Mouse (Mus musculus) right cerebral cortex, postnatal 36 days (tissue): ENCODE measurements at regions not wholly inside any gene's neighbourhood (a gene's known extent, or its start where the extent isn't known, plus 50 kb on each side); places are given as distances from the start of the nearest gene placed in this dataset.

ENCODE experiments used
- DNase-seq, 2 experiments: peaks; one replicate each; pipeline ENCODE4 v3.0.0; 2022; ENCODE audit warnings: low spot score in 2 of 2, mixed read lengths in 1 of 2

DNA sequence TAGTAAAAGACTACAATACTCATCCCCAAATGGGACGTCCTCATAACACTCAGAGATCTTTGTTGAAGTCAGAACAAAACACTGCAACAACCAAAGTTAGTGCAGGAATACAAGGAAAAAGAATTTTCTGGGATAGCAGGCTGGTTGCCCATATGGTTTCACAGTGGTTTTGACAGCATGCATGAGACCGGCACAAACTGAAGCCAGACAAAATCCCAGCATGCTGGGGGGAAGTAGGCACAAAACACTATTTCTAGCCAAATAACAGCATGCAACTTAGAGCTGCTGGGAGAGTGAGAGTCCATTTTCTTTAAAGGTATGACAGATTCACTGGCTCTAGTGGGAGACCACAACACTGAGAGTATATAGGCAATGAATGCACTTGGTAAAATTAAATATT is 619.1 kb upstream of the Manea start:
- no peak for DNase-seq

DNA sequence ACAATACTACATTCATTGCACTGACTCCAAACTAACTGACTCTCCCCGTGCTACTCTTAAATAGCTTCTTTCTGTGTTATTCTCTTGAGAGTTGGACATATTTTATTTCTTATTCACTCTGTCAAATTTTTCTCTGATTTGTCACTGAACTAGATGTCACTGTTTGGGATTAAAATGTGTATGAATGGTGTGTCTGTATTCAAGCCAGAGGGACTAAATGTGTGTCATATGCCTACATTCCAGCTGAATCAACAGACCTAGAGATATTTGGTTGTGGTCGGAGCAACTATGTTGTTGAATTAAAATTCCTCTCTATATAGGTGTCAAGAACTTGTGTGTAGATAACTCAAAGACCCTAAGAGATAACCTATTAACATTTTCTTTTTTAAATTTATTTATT is 618.2 kb upstream of the Manea start:
- no peak for DNase-seq

DNA sequence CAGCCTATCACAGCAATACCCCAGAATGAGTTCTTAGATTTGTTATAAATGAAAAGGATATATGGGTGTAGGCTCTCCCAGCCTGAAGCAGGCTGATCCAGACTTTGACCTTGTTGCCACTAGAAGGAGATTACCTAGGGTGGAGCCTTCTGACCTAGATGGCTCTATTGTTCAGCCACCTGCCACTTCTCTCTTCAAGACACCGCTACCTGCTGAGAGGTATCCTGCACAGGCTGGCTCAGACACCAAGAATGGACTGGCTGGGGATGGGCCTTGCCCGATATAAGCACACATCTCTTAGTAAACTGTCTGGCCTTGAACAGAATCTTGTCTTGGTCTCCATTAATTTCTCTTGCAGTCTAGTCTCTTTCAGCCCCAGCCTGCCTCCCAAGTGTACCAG is 597.9 kb upstream of the Manea start:
- DNase-seq = no peak

DNA sequence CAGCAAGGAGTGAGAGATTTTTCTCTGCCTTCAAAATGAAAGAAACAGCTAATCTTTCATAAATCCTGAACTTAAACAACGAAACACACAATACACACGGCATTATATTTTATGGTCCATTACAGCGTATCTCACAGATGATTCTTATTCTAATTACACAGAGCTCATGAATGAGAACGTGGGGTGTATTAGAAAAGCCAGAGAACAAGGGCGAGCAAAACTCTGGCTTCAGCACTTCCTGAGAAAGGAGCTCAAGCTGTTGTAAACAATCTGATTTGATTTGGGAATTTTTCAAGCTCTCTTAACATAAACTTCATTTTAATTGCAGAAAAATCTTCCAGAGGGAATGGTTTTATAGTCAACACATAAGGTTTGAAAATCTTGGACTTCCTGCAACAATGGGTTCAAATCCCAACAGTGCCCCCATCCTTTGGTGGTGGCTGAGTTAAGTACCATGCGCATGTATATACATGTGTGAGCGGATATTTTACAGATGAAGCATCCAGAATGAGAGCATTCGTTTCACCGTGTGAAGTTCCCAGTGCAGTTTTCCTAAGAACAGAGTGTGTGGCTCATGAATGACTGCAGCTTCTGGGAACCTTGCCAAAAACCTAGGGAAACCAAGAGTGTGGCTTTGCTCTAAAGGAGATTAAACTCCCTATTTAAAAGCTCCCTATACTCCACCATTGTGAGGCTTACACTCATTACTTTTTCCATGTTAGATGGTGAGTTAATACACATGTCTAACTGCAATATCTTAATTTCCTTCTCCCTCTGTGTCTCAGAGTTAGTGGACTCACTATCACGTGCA is 587.5 kb upstream of the Manea start:
- DNase-seq = peak; percentile 49 to 70

DNA sequence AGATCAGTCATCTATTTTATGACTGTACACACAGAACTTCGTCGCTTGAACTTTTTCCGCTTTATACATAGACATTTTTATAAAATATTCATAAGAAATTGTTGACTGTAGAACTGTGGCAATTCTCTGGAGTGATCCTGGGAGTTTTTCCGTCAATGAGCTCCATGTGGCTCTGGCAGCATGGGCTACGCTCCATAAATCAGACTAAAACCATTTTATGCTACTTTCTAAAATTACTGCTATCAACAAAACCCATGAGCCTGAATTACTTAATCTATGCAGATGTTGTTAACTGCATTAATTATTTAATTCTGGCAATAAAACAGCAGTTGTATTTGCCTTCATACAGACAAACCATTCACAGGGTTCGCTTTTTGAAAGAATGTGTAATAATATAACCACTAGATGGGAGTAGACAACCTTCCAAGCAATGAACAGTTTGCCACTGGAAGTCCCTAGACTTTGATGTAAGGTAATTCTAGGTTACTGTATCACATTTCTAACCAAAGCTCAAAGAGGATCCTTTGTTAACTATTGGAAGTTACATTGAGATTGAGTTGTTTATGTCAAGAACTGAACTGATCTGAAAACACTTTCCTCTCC is 583.3 kb upstream of the Manea start:
- DNase-seq = no peak

DNA sequence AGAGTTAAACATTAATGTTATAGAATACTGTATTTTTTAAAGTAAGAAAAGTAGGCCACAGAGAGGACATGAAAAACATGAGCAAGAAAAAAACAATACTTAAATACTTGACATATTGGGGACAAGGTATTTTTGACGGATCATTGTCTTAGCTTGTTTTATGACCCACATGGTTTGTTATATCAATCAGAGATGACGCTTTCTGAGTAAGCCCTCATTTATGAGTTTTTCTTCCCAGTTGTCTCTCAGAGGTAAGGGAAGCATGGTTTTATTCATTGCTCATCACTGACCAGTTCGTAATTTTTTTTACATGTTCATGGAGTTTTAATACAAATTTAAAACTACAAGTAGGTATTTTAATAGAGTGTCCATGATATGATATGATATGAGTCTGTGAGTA is 579.4 kb upstream of the Manea start:
- DNase-seq = no peak

DNA sequence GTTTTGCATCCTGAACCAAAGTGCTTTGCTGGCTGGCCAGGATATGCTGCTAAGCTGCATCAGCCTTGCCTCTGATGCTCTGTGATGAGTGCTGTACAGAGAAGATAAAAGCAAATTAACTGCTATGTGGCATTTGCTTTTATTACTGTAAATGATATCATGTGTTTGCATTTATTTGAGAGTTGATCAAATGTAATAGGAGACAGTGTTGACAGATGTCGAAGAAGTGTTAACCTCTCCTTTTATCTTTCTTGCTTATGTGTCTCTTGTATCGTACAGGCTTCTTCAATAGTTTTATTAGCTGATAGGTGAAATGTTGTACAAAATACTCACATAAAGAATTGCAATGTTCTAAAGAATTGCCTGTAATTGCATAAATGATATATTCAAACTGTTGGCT is 541.8 kb upstream of the Manea start:
- DNase-seq = no peak

DNA sequence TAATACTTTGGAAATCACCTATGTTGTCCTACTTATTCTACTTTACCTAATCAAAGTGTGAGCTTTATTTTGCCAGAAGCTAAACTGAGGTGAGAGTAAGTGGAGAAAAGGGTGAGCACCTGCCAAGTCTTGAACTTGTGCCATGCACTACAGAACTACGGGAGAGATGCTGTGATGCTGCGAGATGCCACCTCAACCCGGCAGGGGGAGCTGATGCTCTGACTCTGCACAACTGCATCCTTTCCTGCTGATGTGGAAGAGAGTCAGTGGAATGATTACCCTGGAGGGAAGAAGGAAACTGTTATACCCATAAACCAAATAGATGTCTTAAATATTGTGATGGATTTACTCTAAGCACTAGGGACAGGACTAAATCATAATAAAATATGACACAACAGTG is 532.3 kb upstream of the Manea start:
- no peak for DNase-seq

DNA sequence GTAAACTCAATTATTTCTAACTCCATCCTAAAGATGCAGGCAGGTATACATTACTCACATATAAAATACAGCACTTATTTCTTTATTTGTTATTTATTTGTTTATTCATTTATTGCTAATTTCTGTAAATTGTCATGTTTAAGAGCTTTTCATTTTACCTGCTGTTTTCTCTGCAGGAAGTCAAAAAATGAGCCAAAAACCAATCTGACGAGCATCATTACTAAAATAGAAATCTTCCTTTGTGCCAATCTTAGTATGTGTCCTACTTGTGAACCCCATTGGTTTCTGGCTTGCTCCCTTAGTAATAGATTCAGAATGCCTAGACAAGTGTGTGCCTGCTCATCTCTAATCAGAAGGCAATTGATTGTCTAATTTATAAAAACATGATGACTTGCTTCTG is 495.1 kb upstream of the Manea start:
- no peak for DNase-seq

DNA sequence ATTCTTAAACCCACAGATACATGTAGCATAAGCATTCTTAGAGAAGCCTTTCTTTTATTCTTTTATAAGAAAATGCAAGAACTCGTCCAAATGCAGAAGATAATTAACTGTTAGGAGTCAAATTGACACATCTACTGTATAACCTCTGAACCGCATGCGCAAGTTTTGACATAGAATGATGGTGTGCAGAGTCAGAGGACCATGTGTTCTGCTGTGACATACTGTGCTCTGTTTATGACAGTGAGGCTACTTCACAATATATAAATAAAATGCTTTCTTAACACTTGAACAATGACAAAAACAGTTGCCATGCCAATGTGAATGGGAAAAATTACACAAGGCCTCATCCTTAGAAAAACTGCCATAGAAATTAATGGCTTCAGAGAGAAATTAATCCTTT is 454.1 kb upstream of the Manea start:
- DNase-seq = no peak

DNA sequence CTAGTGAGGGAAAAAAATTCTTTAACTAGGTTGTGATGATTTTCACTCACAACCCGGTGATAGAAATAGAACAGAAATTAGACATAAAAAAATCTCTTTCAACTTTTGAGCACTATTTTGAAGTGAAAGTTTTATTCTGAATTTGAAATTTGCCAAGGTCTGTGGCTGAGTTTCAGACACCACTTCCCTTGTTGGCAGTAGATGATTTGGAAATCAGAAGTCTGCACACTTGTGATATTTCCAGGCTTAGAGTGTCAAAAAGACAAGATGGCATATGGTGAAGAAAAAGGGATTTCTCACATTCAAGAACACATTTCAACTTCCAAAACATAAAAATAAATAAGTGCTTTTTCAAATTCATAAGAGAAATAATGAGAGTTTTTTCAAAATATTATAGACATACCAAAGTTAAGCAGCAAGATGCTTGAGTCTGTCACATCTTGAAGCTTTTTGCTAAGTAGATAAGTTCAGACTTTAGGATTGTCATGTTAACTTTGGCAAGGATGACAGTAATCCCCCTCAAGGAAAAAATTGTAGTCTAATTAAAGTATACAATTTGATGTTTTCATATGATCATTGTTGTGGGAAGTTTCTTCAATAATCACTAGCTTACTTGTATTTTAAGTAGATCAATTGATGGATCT is 446.6 kb upstream of the Manea start:
- DNase-seq = no peak

DNA sequence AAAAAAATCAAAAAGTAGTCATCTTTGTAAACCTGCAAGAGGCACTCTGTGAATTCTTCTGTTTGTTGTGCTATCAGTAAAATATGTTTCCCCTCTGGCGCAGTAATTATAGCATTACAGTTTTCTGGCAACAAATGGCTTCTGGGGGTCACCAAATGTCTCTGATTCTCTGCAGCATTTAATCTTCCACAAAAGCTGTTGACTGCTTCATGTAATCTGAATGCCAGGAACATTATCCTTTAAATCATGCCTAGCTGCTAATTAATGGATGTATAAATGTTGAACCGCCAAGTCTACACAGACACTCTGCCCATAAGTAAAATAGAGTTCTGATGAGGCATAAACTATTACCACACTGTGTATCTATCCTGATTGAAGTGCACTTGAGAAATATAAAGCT is 421.2 kb upstream of the Manea start:
- no peak for DNase-seq

DNA sequence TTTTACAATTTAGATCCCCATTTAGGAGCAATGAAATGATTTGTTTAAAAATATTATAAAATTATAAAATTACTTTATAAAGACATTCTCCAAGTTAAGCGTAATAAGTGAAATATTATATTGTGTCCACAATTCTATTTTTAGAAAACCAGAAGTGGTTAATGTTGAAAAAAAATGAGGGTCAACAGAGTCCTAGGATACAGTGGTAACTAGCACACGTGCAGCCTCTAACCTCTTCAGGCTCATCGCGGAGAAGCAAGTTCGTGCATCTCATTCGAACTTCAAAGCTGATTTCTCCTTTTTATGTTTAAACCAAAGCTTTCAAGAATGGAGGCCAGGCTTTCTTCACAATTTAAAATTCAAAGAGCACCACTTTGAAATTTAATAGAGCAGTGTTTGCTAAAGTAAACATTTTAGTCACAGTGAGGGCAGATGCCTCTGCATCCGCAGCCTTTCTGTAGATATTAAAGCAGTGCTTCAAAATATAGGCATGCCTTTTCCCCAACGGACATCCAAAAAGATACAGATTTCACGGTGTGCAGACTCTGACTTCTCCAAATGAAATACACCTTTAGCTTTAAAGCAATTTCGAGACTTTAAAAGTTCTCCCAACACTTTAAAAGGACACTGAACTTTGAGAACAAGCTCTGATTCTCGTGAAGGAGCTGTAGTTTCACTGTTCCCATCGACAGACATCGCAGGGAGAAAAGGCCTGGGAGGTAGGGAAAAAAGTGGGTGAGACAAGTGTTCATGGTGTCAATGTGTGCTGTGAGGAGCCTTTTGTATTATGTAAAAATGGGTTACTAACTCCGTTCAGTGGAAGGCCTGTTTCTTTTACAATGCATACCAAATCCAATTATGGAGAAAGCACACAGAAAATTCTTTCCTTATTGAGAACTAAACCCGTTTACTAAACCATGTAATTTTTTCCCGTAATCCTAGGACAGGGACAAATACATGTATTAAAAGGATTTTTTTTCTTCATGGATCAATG is 419.8 kb upstream of the Manea start:
- no peak for DNase-seq

DNA sequence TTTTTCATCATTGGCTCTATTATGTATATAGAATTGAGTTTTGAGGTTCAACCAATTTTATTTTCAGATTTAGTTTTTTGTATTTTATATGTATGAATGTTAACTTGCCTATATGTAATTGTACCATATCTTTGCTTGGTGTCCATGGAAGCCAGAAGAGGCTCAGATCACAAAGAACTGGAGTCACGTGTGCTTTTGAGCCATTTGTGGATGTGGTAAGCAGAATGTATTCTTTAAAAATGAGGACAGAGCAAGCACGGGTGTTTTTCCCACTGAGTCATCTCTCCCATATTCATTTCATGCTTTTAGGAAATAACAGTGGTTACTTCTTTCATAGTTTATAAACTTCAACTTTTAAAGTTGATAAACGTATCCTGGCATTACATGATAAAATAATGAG is 394.1 kb upstream of the Manea start:
- DNase-seq = no peak

DNA sequence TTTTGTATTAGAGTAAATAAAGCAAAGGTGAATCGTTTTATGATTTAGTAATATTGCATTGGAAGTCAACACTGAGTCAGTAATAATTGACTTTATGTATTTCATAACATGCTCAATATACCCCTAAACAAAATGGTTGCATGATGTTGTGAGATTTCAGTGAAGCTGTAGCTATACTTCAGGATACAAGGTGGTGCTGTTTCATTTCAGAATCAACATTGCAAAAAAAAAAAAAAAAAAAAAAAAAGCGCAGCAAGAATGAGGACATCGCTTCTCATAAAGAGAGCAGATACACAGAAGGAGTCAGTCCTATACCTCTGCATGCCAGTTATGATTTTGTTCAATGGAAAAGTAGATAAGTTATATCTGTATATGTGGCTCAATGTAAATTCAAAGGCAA is 389.7 kb upstream of the Manea start:
- DNase-seq = no peak

DNA sequence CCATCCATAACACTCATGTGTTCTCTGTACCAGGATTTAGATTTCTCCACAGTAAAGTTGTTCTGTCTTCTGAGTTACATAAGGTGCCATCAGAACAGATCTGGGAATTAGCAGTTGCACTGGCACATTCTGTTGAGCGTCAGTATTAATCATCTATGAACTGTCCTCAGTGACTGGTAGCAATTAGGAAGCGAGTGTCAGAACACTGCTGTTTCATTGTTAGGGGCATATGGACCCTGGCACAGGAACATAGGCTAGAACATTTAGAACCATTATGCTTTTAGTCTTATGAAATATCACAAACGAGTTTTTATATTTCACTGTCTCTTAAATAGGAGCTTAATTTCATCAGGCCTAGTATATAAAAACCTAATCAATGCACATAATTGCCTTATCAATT is 367.7 kb upstream of the Manea start:
- DNase-seq = no peak

DNA sequence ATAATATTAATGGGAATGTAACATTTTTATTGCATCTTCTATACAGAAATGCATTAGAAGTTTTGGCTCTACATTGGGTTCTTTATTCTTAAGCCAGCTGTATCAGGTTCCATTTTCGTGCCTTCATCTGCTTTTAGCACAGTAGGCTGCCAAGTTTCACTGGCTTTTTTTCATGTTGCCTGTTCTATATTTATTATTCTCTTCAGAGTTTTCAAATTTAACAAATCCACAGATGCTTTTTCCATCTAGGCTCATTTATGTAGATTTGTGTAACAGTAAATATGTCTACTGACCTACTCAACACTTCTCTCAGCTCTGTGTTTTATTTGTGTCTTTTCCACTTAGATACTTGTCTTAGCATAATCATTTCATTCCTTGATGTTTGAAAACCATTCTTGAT is 363.3 kb upstream of the Manea start:
- DNase-seq = peak; percentile 3 to 28

DNA sequence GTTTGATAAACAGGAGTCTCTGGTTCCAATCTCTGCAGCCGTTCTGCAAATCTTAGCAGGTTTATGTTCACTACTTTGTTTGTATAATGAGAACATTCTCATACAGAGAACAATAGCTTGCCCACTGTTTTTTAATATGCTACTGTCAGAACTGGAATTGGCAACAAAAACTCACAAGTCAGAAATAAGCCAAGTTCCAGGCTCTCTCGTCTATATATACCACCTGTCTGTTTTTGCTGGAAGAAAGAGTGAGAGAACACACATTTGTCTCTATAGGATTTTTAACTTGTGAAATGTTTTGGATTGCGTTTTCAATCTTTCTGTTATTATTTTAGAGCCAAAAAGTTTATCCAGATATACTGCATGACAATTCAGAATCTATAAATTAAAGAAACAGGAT is 349.3 kb upstream of the Manea start:
- no peak for DNase-seq
